Mouse (Mus musculus) E14TG2a.4 (cell line): ENCODE results near the gene Dbh.

Source experiments
- H3K27me3 ChIP-seq: 2 replicates; pipeline ENCODE4 v1.6.1; 2014; ENCODE audit warnings: low read length, control low read depth; ENCODE audit not compliant: insufficient read depth
- H3K36me3 ChIP-seq: 2 replicates; pipeline ENCODE4 v1.6.1; 2014; ENCODE audit warnings: low read length, control low read depth; ENCODE audit not compliant: insufficient read depth
- H3K4me1 ChIP-seq: replicated peaks from 2 replicates; pipeline ENCODE4 v1.6.1; 2014; ENCODE audit warnings: low read depth, low read length, control low read depth
- H3K4me3 ChIP-seq: replicated peaks from 2 replicates; pipeline ENCODE4 v1.5.1; 2014; ENCODE audit warnings: mild to moderate bottlenecking, low read length
- H3K9me3 ChIP-seq: 2 replicates; pipeline ENCODE4 v1.6.1; 2014; ENCODE audit warnings: low read length, control low read depth
- CTCF ChIP-seq: conservative IDR thresholded peaks from 2 replicates; pipeline ENCODE4 v1.5.1; 2014; ENCODE audit warnings: low read length
- NANOG ChIP-seq: IDR thresholded peaks from 2 replicates; pipeline ENCODE4 v1.6.1; 2014; ENCODE audit warnings: borderline replicate concordance, low read length, mixed read lengths
- POU5F1 ChIP-seq: IDR thresholded peaks from 2 replicates; pipeline ENCODE4 v1.6.1; 2014; ENCODE audit warnings: low read length, borderline replicate concordance

Dbh gene

GRCm38 (mm10) chr2:27218121-27218544 is 53.1 kb downstream of the Dbh start:
- H3K27me3 ChIP-seq: no peaks in the 10 kb centered on the region
- 0 out of 2 replicates have a peak, but pooled peaks cover 3% of the 10 kb centered on the region for H3K9me3 ChIP-seq
- no peak overlapping the region for H3K4me3 ChIP-seq
- TF ChIP-seq POU5F1 (no peak), CTCF (no peak), NANOG (no peak)
- H3K4me1 ChIP-seq: no peaks in the 10 kb centered on the region
- no peaks in the 10 kb centered on the region for H3K36me3 ChIP-seq

DNA sequence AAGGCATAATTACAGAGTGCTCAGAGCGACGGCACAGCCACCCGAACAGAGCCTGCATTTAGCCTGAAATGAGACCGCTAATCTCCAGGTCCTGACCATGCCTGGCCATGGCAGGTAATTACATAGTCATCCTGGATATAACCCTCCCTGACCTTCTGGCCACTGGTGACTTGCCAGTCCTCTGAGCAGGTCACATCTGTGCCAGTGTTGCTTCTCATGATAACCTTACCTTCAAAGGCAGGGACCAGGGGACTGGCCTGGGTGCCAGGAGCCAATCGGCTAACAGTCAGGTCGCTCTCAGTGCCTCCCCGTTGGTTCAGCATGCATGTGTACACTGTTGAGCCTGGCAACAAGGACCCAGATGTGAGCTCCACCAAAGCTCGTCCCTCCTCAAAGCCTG is 53.5 kb downstream of the Dbh start:
- H3K9me3 ChIP-seq: 0 out of 2 replicates have a peak, but pooled peaks cover 3% of the 10 kb centered on the region
- TF ChIP-seq POU5F1 (no peak), CTCF (no peak), NANOG (no peak)
- H3K4me3 ChIP-seq: no peak overlapping the region
- no peaks in the 10 kb centered on the region for H3K4me1 ChIP-seq
- H3K36me3 ChIP-seq: no peaks in the 10 kb centered on the region
- H3K27me3 ChIP-seq: no peaks in the 10 kb centered on the region

DNA sequence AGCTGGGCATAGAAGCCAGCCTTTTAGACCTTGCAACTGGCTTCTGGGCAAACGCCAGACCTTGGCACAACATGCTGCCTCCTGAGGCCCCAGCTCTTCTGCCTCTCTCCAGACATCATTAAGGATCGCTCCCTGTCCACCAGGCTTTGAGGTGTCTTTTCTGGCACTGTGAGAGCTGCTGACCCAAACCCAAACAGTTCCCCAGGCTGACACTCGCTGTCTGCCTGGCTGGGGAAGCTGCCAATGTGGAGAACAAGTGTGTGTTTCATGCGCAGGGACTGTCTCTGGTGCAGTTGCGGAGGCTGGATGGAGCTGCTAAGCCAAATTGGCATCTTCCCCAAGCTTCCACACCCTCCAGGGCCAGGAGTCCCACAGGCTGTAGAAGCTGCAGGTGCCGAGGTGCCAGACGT is 58.0 kb downstream of the Dbh start:
- no peaks in the 10 kb centered on the region for H3K36me3 ChIP-seq
- no peak overlapping the region for H3K4me3 ChIP-seq
- peaks cover 27% of the 10 kb centered on the region for H3K9me3 ChIP-seq
- TF ChIP-seq POU5F1 (no peak), CTCF (no peak), NANOG (no peak)
- no peaks in the 10 kb centered on the region for H3K4me1 ChIP-seq
- no peaks in the 10 kb centered on the region for H3K27me3 ChIP-seq

DNA sequence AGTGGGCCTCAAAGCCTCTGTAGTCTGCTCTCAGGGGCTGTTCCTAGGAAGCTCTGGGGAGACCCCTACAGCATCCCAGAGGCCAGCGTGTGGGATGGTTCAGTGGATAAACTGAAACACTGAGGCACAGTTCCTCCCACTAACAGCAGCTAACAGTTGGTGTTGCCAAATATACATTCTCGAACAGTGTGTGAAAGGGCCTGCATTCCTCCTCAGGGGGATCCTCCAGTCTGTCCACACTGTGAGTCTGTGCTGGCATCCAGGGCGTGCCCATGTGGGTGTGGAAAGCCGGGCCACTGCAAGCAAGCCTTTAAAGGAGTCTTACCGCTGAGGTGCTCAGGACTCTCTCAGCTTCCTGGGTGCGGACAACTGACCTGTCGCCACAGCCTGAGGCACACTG is 61.5 kb downstream of the Dbh start:
- H3K9me3 ChIP-seq: peaks cover 25% of the 10 kb centered on the region
- H3K36me3 ChIP-seq: no peaks in the 10 kb centered on the region
- no peaks in the 10 kb centered on the region for H3K27me3 ChIP-seq
- TF ChIP-seq CTCF (no peak), POU5F1 (no peak), NANOG (no peak)
- H3K4me1 ChIP-seq: no peaks in the 10 kb centered on the region
- no peak overlapping the region for H3K4me3 ChIP-seq

- no peaks in the 10 kb centered on the region for H3K27me3 ChIP-seq
- no peak overlapping the region for H3K4me3 ChIP-seq
- TF ChIP-seq POU5F1 (no peak), CTCF (no peak), NANOG (no peak)
- H3K36me3 ChIP-seq: no peaks in the 10 kb centered on the region
- H3K4me1 ChIP-seq: no peaks in the 10 kb centered on the region
- H3K9me3 ChIP-seq: peaks cover 23% of the 10 kb centered on the region
Measured at GRCm38 (mm10) chr2:27228809-27229480, 63.9 kb downstream of the Dbh start.

- Histone ChIP-seq H3K36me3 (no peaks in the 10 kb centered on the region), H3K9me3 (peaks cover 17% of the 10 kb centered on the region), H3K4me1 (no peaks in the 10 kb centered on the region), H3K4me3 (no peak overlapping the region), H3K27me3 (no peaks in the 10 kb centered on the region)
- TF ChIP-seq POU5F1: no peak
Measured at GRCm38 (mm10) chr2:27229481-27230105, 64.6 kb downstream of the Dbh start.

GRCm38 (mm10) chr2:27232376-27232775 is 67.3 kb downstream of the Dbh start:
- H3K36me3 ChIP-seq: no peaks in the 10 kb centered on the region
- peaks cover 3% of the 10 kb centered on the region; the same call in 1 of the 2 replicates for H3K27me3 ChIP-seq
- H3K4me3 ChIP-seq: no peak overlapping the region
- H3K4me1 ChIP-seq: no peaks in the 10 kb centered on the region
- TF ChIP-seq CTCF (no peak), POU5F1 (no peak), NANOG (no peak)
- H3K9me3 ChIP-seq: no peaks in the 10 kb centered on the region
